Mouse (Mus musculus): Measurements from ENCODE around the gene Pomgnt2. TPM values are rescaled to one million over a fixed set of nuclear protein-coding genes. Genes with fewer than 3 reads are reported as not detected.

Pomgnt2 gene
- total RNA-seq, 1 experiment = 12.9 TPM

DNA sequence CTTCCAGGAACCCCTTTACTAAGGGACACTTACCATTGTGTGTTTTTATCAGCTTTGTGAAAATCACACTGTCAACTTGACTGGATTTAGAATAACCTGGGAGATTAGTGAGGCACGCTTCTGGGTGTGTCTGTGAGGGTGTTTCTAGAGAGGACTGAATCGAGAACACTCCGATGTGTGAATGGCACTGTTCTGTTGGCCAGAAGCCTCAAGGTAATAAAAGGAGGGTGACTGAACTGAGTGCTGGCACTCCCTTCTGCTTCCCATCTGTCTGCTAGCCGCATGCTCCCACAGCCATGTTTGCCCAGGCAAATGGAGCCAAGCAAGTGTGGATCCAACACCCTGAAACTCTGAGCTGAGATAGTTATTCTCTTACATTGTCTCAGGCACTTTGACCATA lies 1.1 kb upstream of the Pomgnt2 start:
- H3K9ac ChIP-seq (ENCODE audit: insufficient read depth, low read depth, low read length, poor library complexity, severe bottlenecking) = no peak overlapping the region
- no peaks in the 10 kb centered on the region; the same call in 1 of the 2 replicates for H3K36me3 ChIP-seq (ENCODE audit: control insufficient read depth, insufficient read depth, low read length, poor library complexity, severe bottlenecking)
- TF ChIP-seq CHD2 (IDR thresholded peaks at IDR 0.05; ENCODE audit: low read depth, low read length) (no peak), HCFC1 (IDR thresholded peaks at IDR 0.05; ENCODE audit: borderline replicate concordance, insufficient read depth, low read length) (no peak), ZC3H11A (IDR thresholded peaks at IDR 0.05; ENCODE audit: borderline replicate concordance, low read depth, low read length) (no peak), MAFK (IDR thresholded peaks at IDR 0.05; ENCODE audit: insufficient read depth, low read depth, low read length) (no peak), ZNF384 (IDR thresholded peaks at IDR 0.05; ENCODE audit: low read depth, low read length) (no peak)
- H3K4me3 ChIP-seq (ENCODE audit: insufficient read depth in 1 of 2, low read depth in 1 of 2, low read length in 2 of 2, poor library complexity in 1 of 2, severe bottlenecking in 1 of 2) = no peak overlapping the region
- no peak for DNase-seq (ENCODE audit: low read depth, low spot score)
- H3K27ac ChIP-seq (ENCODE audit: insufficient read depth, low read depth, low read length, poor library complexity, severe bottlenecking) = no peak overlapping the region
- in situ Hi-C loops (cut with MboI; ENCODE audit: low sequenced_read_pairs in 2 of 2, unreplicated experiment in 2 of 2) = no loop called here
- H3K9me3 ChIP-seq (ENCODE audit: control insufficient read depth, insufficient read depth, low read depth, low read length) = no peaks in the 10 kb centered on the region
- H3K4me1 ChIP-seq (ENCODE audit: control insufficient read depth in 2 of 2, insufficient read depth in 2 of 2, low read length in 2 of 2, poor library complexity in 1 of 2) = peaks cover 0 to 2% of the 10 kb centered on the region in 2 experiments; a peak in 1 of 4 replicates

DNA sequence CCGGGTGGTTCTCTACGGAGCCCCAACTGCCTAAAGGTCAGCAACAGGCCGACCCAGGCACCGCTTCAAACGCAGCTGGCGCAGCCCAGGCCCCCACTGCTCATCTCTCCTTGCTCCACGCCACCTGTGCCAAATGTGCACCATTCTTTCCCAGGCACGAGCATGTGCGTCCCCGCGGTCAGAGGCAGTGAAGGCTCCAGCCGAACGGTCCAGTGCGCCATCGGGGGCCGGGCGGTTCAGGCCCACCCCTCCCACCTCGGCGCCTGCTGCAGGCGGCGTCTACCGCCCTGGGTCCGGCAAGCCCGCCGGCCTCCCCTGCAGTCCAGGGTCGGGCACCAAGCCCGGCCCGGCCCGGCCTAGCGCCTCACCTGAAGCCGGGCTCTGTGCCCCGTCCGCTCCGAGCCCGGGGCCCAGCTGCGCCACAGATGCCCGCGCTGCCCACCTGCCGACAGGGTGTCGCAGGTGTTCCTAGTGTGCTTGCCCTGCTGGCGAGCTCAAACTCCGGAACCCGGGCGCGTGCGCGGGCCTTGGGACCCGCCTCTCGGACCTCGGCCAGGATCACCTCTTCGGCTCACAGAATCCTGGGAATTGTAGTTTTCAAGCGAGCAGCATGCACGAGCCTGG lies 1.3 kb downstream of the Pomgnt2 start:
- in situ Hi-C loops (cut with MboI; ENCODE audit: low sequenced_read_pairs in 2 of 2, unreplicated experiment in 2 of 2) = no loop called here
- no peaks in the 10 kb centered on the region; the same call in 1 of the 2 replicates for H3K36me3 ChIP-seq (ENCODE audit: control insufficient read depth, insufficient read depth, low read length, poor library complexity, severe bottlenecking)
- TF ChIP-seq CHD2 (IDR thresholded peaks at IDR 0.05; ENCODE audit: low read depth, low read length) = no peak
- no peak for TF ChIP-seq ZNF384 (IDR thresholded peaks at IDR 0.05; ENCODE audit: low read depth, low read length)
- TF ChIP-seq MAFK (IDR thresholded peaks at IDR 0.05; ENCODE audit: insufficient read depth, low read depth, low read length) = no peak
- no peak for TF ChIP-seq ZC3H11A (IDR thresholded peaks at IDR 0.05; ENCODE audit: borderline replicate concordance, low read depth, low read length)
- TF ChIP-seq HCFC1 (IDR thresholded peaks at IDR 0.05; ENCODE audit: borderline replicate concordance, insufficient read depth, low read length) = peak; percentile 92
- no peak for DNase-seq (ENCODE audit: low read depth, low spot score)
- H3K9ac ChIP-seq (ENCODE audit: insufficient read depth, low read depth, low read length, poor library complexity, severe bottlenecking) = peak overlapping the region; percentile 73
- peak overlapping the region; percentile 74 to 75 for H3K4me3 ChIP-seq (ENCODE audit: insufficient read depth in 1 of 2, low read depth in 1 of 2, low read length in 2 of 2, poor library complexity in 1 of 2, severe bottlenecking in 1 of 2)
- H3K9me3 ChIP-seq (ENCODE audit: control insufficient read depth, insufficient read depth, low read depth, low read length) = no peaks in the 10 kb centered on the region
- no peak overlapping the region for H3K27ac ChIP-seq (ENCODE audit: insufficient read depth, low read depth, low read length, poor library complexity, severe bottlenecking)
- peaks cover 0 to 2% of the 10 kb centered on the region in 2 experiments; a peak in 2 of 4 replicates for H3K4me1 ChIP-seq (ENCODE audit: control insufficient read depth in 2 of 2, insufficient read depth in 2 of 2, low read length in 2 of 2, poor library complexity in 1 of 2)

DNA sequence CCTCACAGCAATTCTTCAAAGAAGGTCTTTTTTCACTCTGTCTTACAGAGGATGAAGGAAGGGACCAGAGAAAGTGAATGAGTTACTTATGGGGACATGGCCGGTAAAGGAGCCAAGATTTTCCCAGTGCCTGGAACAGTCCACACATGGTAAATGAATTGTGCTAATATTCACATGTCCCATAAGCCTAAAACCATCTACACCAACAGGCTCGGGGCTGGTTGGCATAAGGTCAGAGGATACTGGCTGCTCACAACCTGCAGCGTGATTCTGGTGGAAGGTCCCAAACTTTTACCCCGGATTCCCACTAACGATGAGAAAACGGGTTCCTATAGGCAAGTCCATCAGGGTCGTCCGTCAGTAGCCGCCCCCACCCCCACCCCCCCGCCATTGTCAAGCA lies 1.8 kb downstream of the Pomgnt2 start:
- H3K9me3 ChIP-seq (ENCODE audit: control insufficient read depth, insufficient read depth, low read depth, low read length) = no peaks in the 10 kb centered on the region
- H3K9ac ChIP-seq (ENCODE audit: insufficient read depth, low read depth, low read length, poor library complexity, severe bottlenecking) = peak overlapping the region; percentile 73
- TF ChIP-seq ZNF384 (IDR thresholded peaks at IDR 0.05; ENCODE audit: low read depth, low read length) = no peak
- TF ChIP-seq ZC3H11A (IDR thresholded peaks at IDR 0.05; ENCODE audit: borderline replicate concordance, low read depth, low read length) = no peak
- TF ChIP-seq HCFC1 (IDR thresholded peaks at IDR 0.05; ENCODE audit: borderline replicate concordance, insufficient read depth, low read length) = no peak
- no peak for TF ChIP-seq MAFK (IDR thresholded peaks at IDR 0.05; ENCODE audit: insufficient read depth, low read depth, low read length)
- no peak for TF ChIP-seq CHD2 (IDR thresholded peaks at IDR 0.05; ENCODE audit: low read depth, low read length)
- H3K4me1 ChIP-seq (ENCODE audit: control insufficient read depth in 2 of 2, insufficient read depth in 2 of 2, low read length in 2 of 2, poor library complexity in 1 of 2) = peaks cover 0 to 7% of the 10 kb centered on the region in 2 experiments; a peak in 2 of 4 replicates
- peak overlapping the region; percentile 74 to 75 for H3K4me3 ChIP-seq (ENCODE audit: insufficient read depth in 1 of 2, low read depth in 1 of 2, low read length in 2 of 2, poor library complexity in 1 of 2, severe bottlenecking in 1 of 2)
- no peak overlapping the region for H3K27ac ChIP-seq (ENCODE audit: insufficient read depth, low read depth, low read length, poor library complexity, severe bottlenecking)
- in situ Hi-C loops (cut with MboI; ENCODE audit: low sequenced_read_pairs in 2 of 2, unreplicated experiment in 2 of 2) = no loop called here
- no peak for DNase-seq (ENCODE audit: low read depth, low spot score)
- H3K36me3 ChIP-seq (ENCODE audit: control insufficient read depth, insufficient read depth, low read length, poor library complexity, severe bottlenecking) = no peaks in the 10 kb centered on the region; the same call in 1 of the 2 replicates

DNA sequence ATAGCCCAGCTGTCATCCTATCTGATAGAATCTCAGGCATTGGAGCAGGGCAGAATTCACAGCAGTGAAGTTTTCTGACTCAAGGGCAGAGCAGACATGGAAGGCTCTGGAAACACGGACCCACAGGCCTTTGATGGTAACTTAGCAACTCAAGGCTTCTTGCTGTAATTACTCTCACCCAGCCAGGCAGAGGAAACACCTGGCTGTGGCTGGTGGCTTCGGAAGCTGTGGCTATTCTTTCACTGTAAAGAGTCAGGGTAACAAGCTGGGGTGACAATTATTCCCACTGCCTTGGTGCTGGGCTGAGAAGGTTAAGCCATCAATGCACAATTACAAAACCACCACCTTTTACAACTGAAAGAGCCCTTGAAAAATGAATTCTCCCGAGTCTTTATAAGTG lies 3.9 kb downstream of the Pomgnt2 start:
- TF ChIP-seq MAFK (IDR thresholded peaks at IDR 0.05; ENCODE audit: insufficient read depth, low read depth, low read length) (no peak), ZNF384 (IDR thresholded peaks at IDR 0.05; ENCODE audit: low read depth, low read length) (no peak), HCFC1 (IDR thresholded peaks at IDR 0.05; ENCODE audit: borderline replicate concordance, insufficient read depth, low read length) (no peak), CHD2 (IDR thresholded peaks at IDR 0.05; ENCODE audit: low read depth, low read length) (no peak), ZC3H11A (IDR thresholded peaks at IDR 0.05; ENCODE audit: borderline replicate concordance, low read depth, low read length) (no peak)
- in situ Hi-C loops (cut with MboI; ENCODE audit: low sequenced_read_pairs in 2 of 2, unreplicated experiment in 2 of 2) = no loop called here
- no peak for DNase-seq (ENCODE audit: low read depth, low spot score)
- H3K9me3 ChIP-seq (ENCODE audit: control insufficient read depth, insufficient read depth, low read depth, low read length) = no peaks in the 10 kb centered on the region
- peaks cover 2 to 20% of the 10 kb centered on the region in 2 experiments; a peak in 3 of 4 replicates for H3K4me1 ChIP-seq (ENCODE audit: control insufficient read depth in 2 of 2, insufficient read depth in 2 of 2, low read length in 2 of 2, poor library complexity in 1 of 2)
- H3K9ac ChIP-seq (ENCODE audit: insufficient read depth, low read depth, low read length, poor library complexity, severe bottlenecking) = no peak overlapping the region
- no peak overlapping the region for H3K4me3 ChIP-seq (ENCODE audit: insufficient read depth in 1 of 2, low read depth in 1 of 2, low read length in 2 of 2, poor library complexity in 1 of 2, severe bottlenecking in 1 of 2)
- H3K36me3 ChIP-seq (ENCODE audit: control insufficient read depth, insufficient read depth, low read length, poor library complexity, severe bottlenecking) = peaks cover 3% of the 10 kb centered on the region; the same call in 1 of the 2 replicates
- H3K27ac ChIP-seq (ENCODE audit: insufficient read depth, low read depth, low read length, poor library complexity, severe bottlenecking) = no peak overlapping the region

Measured in ES-E14 (cell line).